Mouse (Mus musculus) left cerebral cortex, adult 6 months (tissue): ENCODE results near the gene Boll. TPM values are rescaled to one million over a fixed set of nuclear protein-coding genes. Genes with fewer than 3 reads are reported as not detected.

Source experiments
- long read RNA-seq, 2 experiments: library from polyadenylated mRNA; unstranded; transcript quantifications; one replicate each; pipeline ENCODE4 v2.0.0; 2019 to 2020
- polyA plus RNA-seq: library from polyadenylated mRNA; unstranded; fragments of <200 nt; fragmentation: Nextera tagmentation; gene quantifications from 2 replicates; pipeline ENCODE4 v1.2.3, GENCODE M21; 2021

Gene Boll
- polyA plus RNA-seq = not detected in 2 replicates
- long read RNA-seq, experiment 1 = 0 reads
- long read RNA-seq, experiment 2, partial matches to known transcripts = 0 of 2 reads
- long read RNA-seq, experiment 2, other reads (novel, unspliced or antisense) = 2 of 2 reads

GRCm38 (mm10) chr1:55363044-55363565 is at the start of gene Boll:
Boll (minus strand) TSS chr1:55363469.

GRCm38 (mm10) chr1:55405272-55406022 is 42.2 kb upstream of the Boll start, which contains the start of gene Plcl1:
Plcl1 (plus strand) TSS chr1:55405921.

GRCm38 (mm10) chr1:55236890-55237642 is 126.2 kb downstream of the Boll start, which contains the start of gene Mars2:
Mars2 (plus strand) TSS chr1:55237177.

GRCm38 (mm10) chr1:55226011-55226857 is 137.0 kb downstream of the Boll start, which contains the start of gene Rftn2:
Rftn2 (minus strand) TSS chr1:55226782.

Other genes with a start within 250 kb of the Boll start
- gene Mob4, start 232.2 kb downstream of the Boll start, polyA plus RNA-seq = 67.0 and 96.1 TPM in 2 replicates
- gene Rftn2, start 136.7 kb downstream of the Boll start, polyA plus RNA-seq = 13.6 and 17.5 TPM in 2 replicates
- gene Mars2, start 126.3 kb downstream of the Boll start, polyA plus RNA-seq = 3.0 and 3.5 TPM in 2 replicates
- 2.5 and 6.0 TPM in 2 replicates for gene Plcl1, start 42.5 kb upstream of the Boll start, polyA plus RNA-seq